Mouse (Mus musculus): Measurements from ENCODE around the gene Adcy5.

GRCm38 (mm10) chr16:35209753-35210152 lies 55.1 kb downstream of the Adcy5 start:
- TF ChIP-seq POLR2A (IDR thresholded peaks at IDR 0.05; ENCODE audit: borderline replicate concordance, insufficient read depth, low read length), result no peak
- TF ChIP-seq CTCF (IDR thresholded peaks at IDR 0.05; ENCODE audit: borderline replicate concordance, insufficient read depth, low read depth, low read length), result no peak
